Comparison of ENCODE assay signal across 8 mouse cellular contexts in genomic region chr9:61945973-61946611, GRCm38 (mm10). TPM values are rescaled to one million over a fixed set of nuclear protein-coding genes. Genes with fewer than 3 reads are reported as not detected.
A peak's percentile ranks its signal among the peaks of the same experiment; 100 is the strongest.
DNase-seq lines count a peak whose midpoint lies in the region; ATAC-seq and TF ChIP-seq lines count a peak whose summit lies in the region.

No protein-coding gene starts in this region.

- H3K27me3 ChIP-seq in MEL (ENCODE audit: control insufficient read depth in 1 of 2, insufficient read depth in 2 of 2, low read length in 2 of 2) = no peaks in the 10 kb centered on the region

- H3K9me3 ChIP-seq in MEL (replicated peaks; ENCODE audit: insufficient read depth, low read length) = no peaks in the 10 kb centered on the region

- TF ChIP-seq CTCF in MEL (IDR thresholded peaks at IDR 0.05 in 2 of 3, conservative IDR thresholded peaks at IDR 0.05 in 1 of 3; ENCODE audit: control insufficient read depth in 1 of 3, insufficient read depth in 1 of 3, low read depth in 2 of 3, low read length in 3 of 3, poor library complexity in 1 of 3, severe bottlenecking in 1 of 3) = no peak

- peak; percentile 30 to 36 for DNase-seq in gastrocnemius, postnatal 4 days (ENCODE audit: low spot score in 2 of 2)
- no peak for DNase-seq in gastrocnemius, postnatal 25 days
- peak; percentile 74 for DNase-seq in MEL (ENCODE audit: low read depth, low spot score)
- DNase-seq in kidney, adult 9 months = peak; percentile 22
- peak; percentile 19 for DNase-seq in lung, postnatal 25 days (ENCODE audit: low spot score)
- DNase-seq in thymus, adult 18-20 months = peak; percentile 65 to 72
- DNase-seq in adrenal gland, postnatal 4 days (ENCODE audit: low spot score in 2 of 2) = no peak

- TF ChIP-seq POLR2A in MEL (IDR thresholded peaks at IDR 0.05; ENCODE audit: control insufficient read depth in 1 of 2, insufficient read depth in 1 of 2, low read depth in 1 of 2, low read length in 2 of 2, poor library complexity in 1 of 2) = no peak

- H3K9ac ChIP-seq in MEL (ENCODE audit: control insufficient read depth, low read depth, low read length, poor library complexity, severe bottlenecking) = peak overlapping the region; percentile 75

- peak overlapping the region; percentile 56 for H3K27ac ChIP-seq in MEL (ENCODE audit: control insufficient read depth, low read depth, low read length)

- no peak for TF ChIP-seq RAD21 in MEL (IDR thresholded peaks at IDR 0.05; ENCODE audit: low read depth, low read length)

- peaks cover 14% of the 10 kb centered on the region for H3K79me2 ChIP-seq in MEL (ENCODE audit: control insufficient read depth, insufficient read depth, low read length, poor library complexity)

- ATAC-seq in erythroid progenitor cell, adult 5-6 weeks (replicated peaks; ENCODE audit: low FRiP score, poor library complexity, severe bottlenecking) = peak; percentile 81

- 0 out of 4 replicates have a peak, but pooled peaks of 1 of the 2 experiments have one; percentile 35 for TF ChIP-seq EP300 in MEL (IDR thresholded peaks at IDR 0.05; ENCODE audit: low read depth in 1 of 2, low read length in 2 of 2)

- H3K4me3 ChIP-seq in MEL (ENCODE audit: control insufficient read depth in 1 of 2, insufficient read depth in 1 of 2, low read depth in 2 of 2, low read length in 2 of 2) = peak overlapping the region; percentile 72 to 95

- peaks cover 5 to 36% of the 10 kb centered on the region in 2 experiments for H3K36me3 ChIP-seq in MEL (ENCODE audit: control insufficient read depth in 1 of 2, insufficient read depth in 2 of 2, low read length in 2 of 2)

- H3K4me1 ChIP-seq in MEL (ENCODE audit: control insufficient read depth in 1 of 2, insufficient read depth in 2 of 2, low read length in 2 of 2) = peaks cover 7 to 19% of the 10 kb centered on the region in 2 experiments

TF ChIP-seq in MEL, 35 proteins besides CTCF, POLR2A, EP300 and RAD21:
- TF ChIP-seq ZC3H11A (IDR thresholded peaks at IDR 0.05; ENCODE audit: low read depth, low read length) = no peak
- 0 out of 2 replicates have a peak, but pooled peaks have one; percentile 46 for TF ChIP-seq MXI1 (IDR thresholded peaks at IDR 0.05; ENCODE audit: low read depth, low read length)
- TF ChIP-seq GABPA (IDR thresholded peaks at IDR 0.05; ENCODE audit: low read depth, low read length) = no peak
- TF ChIP-seq TCF12 (IDR thresholded peaks at IDR 0.05; ENCODE audit: low read depth, low read length) = peak; percentile 23; the same call in 1 of the 2 replicates
- no peak for TF ChIP-seq USF1 (IDR thresholded peaks at IDR 0.05; ENCODE audit: low read depth, low read length)
- TF ChIP-seq KAT2A (conservative IDR thresholded peaks at IDR 0.05; ENCODE audit: low read depth, low read length) = no peak
- peak; percentile 55 for TF ChIP-seq TAL1 (IDR thresholded peaks at IDR 0.05; ENCODE audit: low read length)
- TF ChIP-seq ZMIZ1 (IDR thresholded peaks at IDR 0.05; ENCODE audit: low read depth, low read length) = no peak
- 0 out of 2 replicates have a peak, but pooled peaks have one; percentile 21 for TF ChIP-seq RCOR1 (IDR thresholded peaks at IDR 0.05; ENCODE audit: low read depth, low read length)
- TF ChIP-seq POLR2AphosphoS5 (IDR thresholded peaks at IDR 0.05; ENCODE audit: borderline replicate concordance, low read depth, low read length) = no peak
- no peak for TF ChIP-seq MYB (IDR thresholded peaks at IDR 0.05; ENCODE audit: low read depth, low read length)
- TF ChIP-seq TBP (IDR thresholded peaks at IDR 0.05; ENCODE audit: low read depth, low read length) = 0 out of 2 replicates have a peak, but pooled peaks have one; percentile 33
- peak; percentile 69; the same call in 1 of the 2 replicates for TF ChIP-seq SIN3A (IDR thresholded peaks at IDR 0.05; ENCODE audit: low read length)
- TF ChIP-seq UBTF (IDR thresholded peaks at IDR 0.05; ENCODE audit: borderline replicate concordance, insufficient read depth, low read depth, low read length) = no peak
- peak; percentile 41; the same call in 1 of the 2 replicates for TF ChIP-seq ETS1 (IDR thresholded peaks at IDR 0.05; ENCODE audit: low read depth, low read length)
- TF ChIP-seq HCFC1 (IDR thresholded peaks at IDR 0.05; ENCODE audit: low read depth, low read length) = no peak
- peak; percentile 95 for TF ChIP-seq ZNF384 (IDR thresholded peaks at IDR 0.05; ENCODE audit: low read depth, low read length)
TF ChIP-seq in MEL: peak in this region for 8.

RNA-seq across cellular contexts. Expression of gene Kif23, which starts 0.5 kb away (rescaled TPM):
- 10 to 100 TPM; 39.2 to 41.4 TPM for total RNA-seq in gastrocnemius, postnatal 4 days (2021)
- total RNA-seq in gastrocnemius, postnatal 25 days (2021) = 1 to 10 TPM in 1 of 2 experiments, under 1 TPM in 1; 0.51 to 1.5 TPM
- 37.5 and 54.3 TPM in 2 replicates for total RNA-seq in MEL (2012; rRNA removed)
- polyA plus RNA-seq in MEL (2012; ENCODE audit: insufficient read depth in 1 of 2, insufficient read length in 2 of 2, low read depth in 1 of 2, low replicate concordance in 2 of 2, missing spikeins in 1 of 2) = 100 to 1,000 TPM in 1 of 2 experiments, not detected in 1; 100 TPM
- total RNA-seq in erythroid progenitor cell, adult 5-6 weeks (2015; ENCODE audit: low replicate concordance) = 601 and 611 TPM in 2 replicates
- total RNA-seq in erythroid progenitor cell, adult 5-6 weeks (2017; ENCODE audit: low replicate concordance) = 1,112 and 1,280 TPM in 2 replicates
- 10 to 100 TPM; 45.0 to 52.8 TPM for total RNA-seq in adrenal gland, postnatal 4 days (2021)

RNA-seq across cellular contexts. Expression of gene Rplp1, which starts 31.8 kb away (rescaled TPM):
- total RNA-seq in gastrocnemius, postnatal 4 days (2021) = 1,000 to 10,000 TPM; 2,037 to 2,325 TPM
- total RNA-seq in gastrocnemius, postnatal 25 days (2021) = 1,000 to 10,000 TPM; 1,165 to 1,257 TPM
- 13,843 and 15,045 TPM in 2 replicates for total RNA-seq in MEL (2012; rRNA removed)
- 1,000 to 10,000 TPM in 1 of 2 experiments, not detected in 1; 9,058 TPM for polyA plus RNA-seq in MEL (2012; ENCODE audit: insufficient read depth in 1 of 2, insufficient read length in 2 of 2, low read depth in 1 of 2, low replicate concordance in 2 of 2, missing spikeins in 1 of 2)
- total RNA-seq in erythroid progenitor cell, adult 5-6 weeks (2015; ENCODE audit: low replicate concordance) = 1,048 and 1,068 TPM in 2 replicates
- total RNA-seq in erythroid progenitor cell, adult 5-6 weeks (2017; ENCODE audit: low replicate concordance) = 1,077 and 1,422 TPM in 2 replicates
- 1,000 to 10,000 TPM; 2,291 to 2,466 TPM for total RNA-seq in adrenal gland, postnatal 4 days (2021)

Comparison
In these comparisons a context has a peak if more than half of its experiments do, and no peak if none do; other contexts are left out.
1. DNase-seq: peak in gastrocnemius, postnatal 4 days (2 of 2), MEL (single experiment), kidney, adult 9 months (single experiment), lung, postnatal 25 days (single experiment) and thymus, adult 18-20 months (2 of 2); none in gastrocnemius, postnatal 25 days (single experiment) and adrenal gland, postnatal 4 days (0 of 2).
2. RNA of gene Kif23, which starts 0.5 kb away (total RNA-seq): 601 to 1,280 TPM in erythroid progenitor cell, adult 5-6 weeks, 45.0 to 52.8 TPM in adrenal gland, postnatal 4 days, 39.2 to 41.4 TPM in gastrocnemius, postnatal 4 days and 37.5 to 54.3 TPM in MEL; 0.51 to 1.5 TPM in gastrocnemius, postnatal 25 days; every median in the first group is over 10 times any median in the second.